Mouse (Mus musculus) heart, postnatal 0 days (tissue): ENCODE data around the gene Slc9a3r1. TPM values are rescaled to one million over a fixed set of nuclear protein-coding genes. Genes with fewer than 3 reads are reported as not detected.

Experiments
- ATAC-seq: fragments of 200-750 bp; cut with Nextera tagmentation; 2 replicates; pipeline ENCODE4 v1.8.0; 2017; ENCODE audit warnings: low read depth, moderate number of reproducible peaks, moderate library complexity; ENCODE audit not compliant: insufficient read depth
- DNase-seq: peaks from one replicate; pipeline ENCODE4 v3.0.0-alpha.2; 2016; ENCODE audit warnings: low spot score
- H3K27ac ChIP-seq: fragments of 300-500 bp; sonication (generic); 2 replicates; pipeline ENCODE4 v1.5.1; 2014; ENCODE audit warnings: low read depth, mild to moderate bottlenecking
- H3K27me3 ChIP-seq: fragments of 300-500 bp; sonication (generic); 2 replicates; pipeline ENCODE4 v1.6.1; 2014; ENCODE audit warnings: low read length, mixed read lengths; ENCODE audit not compliant: control insufficient read depth, insufficient read depth
- H3K36me3 ChIP-seq: fragments of 300-500 bp; sonication (generic); replicated peaks from 2 replicates; pipeline ENCODE4 v1.6.1; 2014; ENCODE audit warnings: low read length, mixed read lengths; ENCODE audit not compliant: control insufficient read depth, insufficient read depth
- H3K4me1 ChIP-seq: fragments of 300-500 bp; sonication (generic); 2 replicates; pipeline ENCODE4 v1.6.1; 2014; ENCODE audit warnings: antibody characterized with exemption; ENCODE audit not compliant: control insufficient read depth, insufficient read depth
- H3K4me2 ChIP-seq: fragments of 300-500 bp; sonication (generic); 2 replicates; pipeline ENCODE4 v1.6.1; 2014; ENCODE audit warnings: low read depth, mild to moderate bottlenecking, low read length, moderate library complexity
- H3K4me3 ChIP-seq: fragments of 300-500 bp; sonication (generic); 2 replicates; pipeline ENCODE4 v1.5.1; 2014; ENCODE audit warnings: low read depth, low read length
- H3K9ac ChIP-seq: fragments of 300-500 bp; sonication (generic); replicated peaks from 2 replicates; pipeline ENCODE4 v1.6.1; 2014; ENCODE audit warnings: low read depth, low read length, mixed read lengths
- H3K9me3 ChIP-seq: fragments of 300-500 bp; sonication (generic); replicated peaks from 2 replicates; pipeline ENCODE4 v1.6.1; 2016; ENCODE audit warnings: low read length; ENCODE audit not compliant: control insufficient read depth
- CTCF ChIP-seq: IDR thresholded peaks from 2 replicates; pipeline ENCODE4 v1.5.1; 2016; ENCODE audit warnings: antibody characterized with exemption, control low read depth, low read depth
- EP300 ChIP-seq: IDR thresholded peaks from 2 replicates; pipeline ENCODE4 v1.6.1; 2016; ENCODE audit warnings: antibody characterized with exemption, low read depth
- WGBS: fragments of 180-500 bp; shearing (Covaris S2); extraction: QIAGEN DNeasy Blood & Tissue Kit; methylation state at CpG from one replicate; pipeline ENCODE4 v1.1.7; 2014; 5-methylcytosine and 5-hydroxymethylcytosine counted together
- polyA plus RNA-seq: library from polyadenylated mRNA; unstranded; fragments of >200 nt; fragmentation: Nextera tagmentation; extraction: Ambion mirVana; gene quantifications from 2 replicates; pipeline ENCODE4 v1.2.1, GENCODE M21; 2015
- total RNA-seq: library from RNA; depleted of rRNA; stranded (reverse); fragments of >200 nt; gene quantifications from 2 replicates; pipeline ENCODE4 v1.2.3, GENCODE M21; 2014; ENCODE audit warnings: low replicate concordance; rRNA removed

The Slc9a3r1 gene
- total RNA-seq, result 11.3 and 13.6 TPM in 2 replicates
- 12.3 and 14.2 TPM in 2 replicates for polyA plus RNA-seq

DNA sequence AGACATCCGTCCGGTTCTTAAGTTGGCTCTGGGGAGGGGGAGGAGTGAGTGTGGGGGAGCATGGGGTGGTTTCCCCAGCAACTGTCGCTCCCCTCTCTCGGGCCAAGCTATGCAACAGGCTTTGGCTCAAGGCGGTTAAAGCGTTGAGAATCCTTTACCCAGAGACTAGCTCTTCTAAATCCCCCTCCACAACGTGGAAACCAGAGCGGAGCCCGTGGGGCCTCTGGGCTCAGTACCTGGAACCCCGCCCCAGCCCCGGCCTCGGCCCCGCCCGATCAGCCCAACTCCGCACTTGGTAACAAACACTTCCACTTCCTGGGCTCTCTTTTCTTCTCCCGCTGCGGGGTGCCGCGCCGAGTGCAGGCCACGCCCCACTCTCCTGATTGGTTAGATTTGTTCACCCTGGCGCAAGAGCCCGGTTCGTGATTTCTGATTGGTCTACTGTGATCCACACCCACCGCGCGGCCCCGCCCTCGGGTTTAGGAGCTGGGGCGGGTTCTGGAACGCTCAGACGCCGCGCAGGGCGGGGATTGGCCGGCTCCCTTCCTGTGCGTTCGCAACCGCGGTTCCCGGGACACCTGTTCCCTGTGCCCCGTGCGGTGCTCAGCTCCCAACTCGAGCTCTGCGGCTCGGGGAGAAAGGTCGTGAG, at the start of gene Slc9a3r1:
Gene Slc9a3r1, plus strand, starts transcription at position 510 of the 649 bp plus-strand sequence.
- H3K9me3 ChIP-seq, result no peaks in the 10 kb centered on the region
- H3K9ac ChIP-seq, result peak within 1 kb of the TSS; percentile 54
- ATAC-seq (peak; percentile 97), DNase-seq (peak; percentile 95)
- peak within 1 kb of the TSS; percentile 70 for H3K4me2 ChIP-seq
- H3K4me1 ChIP-seq, result 0 out of 2 replicates have a peak, but pooled peaks cover 17% of the 10 kb centered on the region
- peak within 1 kb of the TSS; percentile 60 for H3K27ac ChIP-seq
- TF ChIP-seq EP300, result no peak
- no peak for TF ChIP-seq CTCF
- H3K4me3 ChIP-seq, result peak within 1 kb of the TSS; percentile 55
- H3K27me3 ChIP-seq, result peaks cover 13% of the 10 kb centered on the region; the same call in 1 of the 2 replicates
- 1% methylated on average over 44 of the region's 47 CpGs for WGBS
- H3K36me3 ChIP-seq, result no peaks in the 10 kb centered on the region

- TF ChIP-seq CTCF (no peak), EP300 (no peak)
- Histone ChIP-seq H3K27me3 (no peaks in the 10 kb centered on the region), H3K36me3 (no peaks in the 10 kb centered on the region), H3K4me2 (no peak overlapping the region), H3K9me3 (no peaks in the 10 kb centered on the region), H3K4me1 (no peaks in the 10 kb centered on the region), H3K9ac (no peak overlapping the region), H3K4me3 (no peak overlapping the region), H3K27ac (no peak overlapping the region)
- DNase-seq (no peak), ATAC-seq (no peak)
- WGBS, result 64% methylated on average over 9 of the region's 9 CpGs
Measured at GRCm38 (mm10) chr11:115119409-115119808, 43.7 kb upstream of the Slc9a3r1 start.

DNA sequence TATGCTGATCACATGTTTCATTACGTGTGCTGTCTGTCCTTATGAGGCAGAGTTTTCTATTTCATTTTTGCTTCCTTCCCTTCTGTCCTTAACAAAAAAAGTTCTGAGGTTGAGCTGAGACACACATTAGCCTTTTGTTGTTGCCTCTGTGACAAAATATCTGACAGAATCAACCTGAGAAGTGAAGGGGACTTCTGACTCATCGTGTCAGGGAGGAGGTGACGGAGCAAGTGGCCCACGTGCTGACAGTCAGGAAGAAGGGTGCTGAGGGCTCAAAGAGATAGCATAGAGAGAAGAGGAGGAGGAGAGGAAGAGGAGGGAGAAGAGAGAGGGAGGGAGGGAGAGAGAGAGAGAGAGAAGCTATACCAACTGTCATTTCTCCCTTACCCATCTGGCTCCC, 34.7 kb upstream of the Slc9a3r1 start:
- TF ChIP-seq CTCF (no peak), EP300 (no peak)
- H3K9me3 ChIP-seq, result no peaks in the 10 kb centered on the region
- 31% methylated on average over 4 of the region's 4 CpGs for WGBS
- no peak overlapping the region for H3K9ac ChIP-seq
- no peaks in the 10 kb centered on the region for H3K4me1 ChIP-seq
- no peaks in the 10 kb centered on the region for H3K27me3 ChIP-seq
- H3K36me3 ChIP-seq, result no peaks in the 10 kb centered on the region
- no peak for DNase-seq
- no peak overlapping the region for H3K4me3 ChIP-seq
- no peak overlapping the region for H3K4me2 ChIP-seq
- no peak for ATAC-seq
- H3K27ac ChIP-seq, result no peak overlapping the region

DNA sequence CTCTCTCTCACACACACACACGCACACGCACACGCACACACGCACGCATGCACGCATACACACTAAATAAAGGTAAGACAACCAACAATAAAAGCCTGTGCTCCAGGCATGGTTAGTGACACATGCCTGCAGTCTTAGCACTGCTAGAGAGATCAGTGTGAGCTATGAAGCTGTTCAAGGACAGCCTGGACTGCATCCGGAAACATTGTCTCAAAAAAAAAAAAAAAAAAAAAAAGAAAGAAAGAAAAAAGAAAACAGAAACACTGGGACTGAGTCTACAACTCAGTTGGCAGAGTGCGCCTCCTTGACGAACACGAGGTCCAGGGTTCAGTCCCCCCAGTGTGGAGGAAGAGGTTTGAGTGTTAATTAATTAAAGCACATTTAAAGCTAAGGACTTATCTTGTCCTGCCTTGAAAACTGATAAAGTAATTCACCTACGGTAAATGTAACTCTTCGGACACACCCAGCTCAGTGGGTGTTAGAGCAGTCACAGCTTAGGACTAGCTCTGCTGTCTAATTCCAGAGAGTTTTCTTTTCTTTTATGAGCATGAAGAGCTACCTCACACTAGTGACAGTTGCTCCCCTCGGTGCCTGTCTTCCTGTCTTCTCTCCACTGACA, 33.5 kb upstream of the Slc9a3r1 start:
- Histone ChIP-seq H3K9me3 (no peaks in the 10 kb centered on the region), H3K27me3 (no peaks in the 10 kb centered on the region), H3K27ac (no peak overlapping the region), H3K36me3 (no peaks in the 10 kb centered on the region), H3K9ac (no peak overlapping the region), H3K4me1 (no peaks in the 10 kb centered on the region), H3K4me2 (no peak overlapping the region), H3K4me3 (no peak overlapping the region)
- WGBS, result 68% methylated on average over 13 of the region's 13 CpGs
- ATAC-seq, result no peak
- no peak for DNase-seq
- TF ChIP-seq CTCF (no peak), EP300 (no peak)

- no peak for DNase-seq
- Histone ChIP-seq H3K27me3 (no peaks in the 10 kb centered on the region), H3K27ac (no peak overlapping the region), H3K9ac (no peak overlapping the region), H3K4me3 (no peak overlapping the region), H3K9me3 (no peaks in the 10 kb centered on the region), H3K36me3 (no peaks in the 10 kb centered on the region), H3K4me2 (no peak overlapping the region), H3K4me1 (no peaks in the 10 kb centered on the region)
- TF ChIP-seq EP300 (no peak), CTCF (no peak)
- ATAC-seq, result no peak
- WGBS, result 75% methylated on average over 8 of the region's 8 CpGs
Measured at GRCm38 (mm10) chr11:115131768-115132381, 31.3 kb upstream of the Slc9a3r1 start.
